Mouse (Mus musculus) brain, embryonic 14.5 days (tissue): ENCODE data around the gene Ebf3.

Experiments
- CTCF ChIP-seq: fragments of 200-500 bp; IDR thresholded peaks from 2 replicates; pipeline ENCODE4 v1.5.1; 2012; ENCODE audit warnings: inconsistent platforms, mild to moderate bottlenecking, moderate library complexity, borderline replicate concordance; ENCODE audit not compliant: insufficient read depth, insufficient read length; ENCODE audit errors: extremely low read depth
- POLR2A ChIP-seq: fragments of 200-500 bp; IDR thresholded peaks from 2 replicates; pipeline ENCODE4 v1.6.1; 2012; ENCODE audit warnings: mild to moderate bottlenecking, inconsistent platforms, borderline replicate concordance; ENCODE audit not compliant: poor library complexity, insufficient read depth, insufficient read length, severe bottlenecking; ENCODE audit errors: extremely low read depth

DNA sequence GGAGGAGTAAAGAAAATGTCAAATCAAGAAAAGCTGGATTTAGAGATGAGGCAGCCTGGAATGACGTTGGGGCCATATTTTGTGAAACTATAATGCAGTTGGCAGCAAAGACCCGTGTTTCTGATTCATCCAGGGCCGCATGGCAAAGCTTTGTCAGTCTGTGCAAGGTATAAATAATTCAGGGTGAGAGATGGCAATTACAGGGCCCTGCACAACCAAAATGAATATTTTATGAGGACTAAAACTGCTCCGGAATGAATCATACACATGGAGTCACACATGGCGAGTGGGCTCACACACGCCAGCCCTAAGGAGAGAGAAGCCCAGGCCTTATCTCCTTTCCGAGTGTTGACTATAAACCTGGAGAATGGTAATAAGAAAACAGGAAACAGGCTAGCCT is 69.4 kb downstream of the Ebf3 start:
- TF ChIP-seq POLR2A (no peak), CTCF (no peak)
